Mouse (Mus musculus): Measurements from ENCODE around the gene Olfr1045. TPM values are rescaled to one million over a fixed set of nuclear protein-coding genes. Genes with fewer than 3 reads are reported as not detected.
"Not testable (repeated sequence)": the region's sequence is repeated elsewhere in the genome, so short reads cannot be mapped to it uniquely, and the experiment has no call there.

The Olfr1045 gene
- polyA plus RNA-seq (2015; fragmentation: Nextera tagmentation; extraction: Ambion mirVana) = not detected in 2 replicates

- Histone ChIP-seq H3K36me3 (no peaks in the 10 kb centered on the region), H3K27me3 (replicated peaks) (no peaks in the 10 kb centered on the region), H3K4me3 (replicated peaks) (no peak within 1 kb of the TSS), H3K4me1 (replicated peaks) (no peaks in the 10 kb centered on the region), H3K9me3 (no peaks in the 10 kb centered on the region), H3K4me2 (replicated peaks) (no peak within 1 kb of the TSS), H3K9ac (no peak within 1 kb of the TSS), H3K27ac (no peak within 1 kb of the TSS)
- no peak for ATAC-seq
Observed at GRCm38 (mm10) chr2:86202909-86203308, at the start of gene Olfr1045. Gene Olfr1045 (minus strand): TSS chr2:86203009.

GRCm38 (mm10) chr2:86240189-86240588, 37.4 kb upstream of the Olfr1045 start, which contains the start of gene Olfr1048:
Gene Olfr1048 (minus strand): TSS chr2:86240289.
- no peak within 1 kb of the TSS for H3K27ac ChIP-seq
- H3K27me3 ChIP-seq (replicated peaks) = no peaks in the 10 kb centered on the region
- no peaks in the 10 kb centered on the region for H3K4me1 ChIP-seq (replicated peaks)
- no peak for ATAC-seq
- no peak within 1 kb of the TSS for H3K9ac ChIP-seq
- H3K9me3 ChIP-seq = no peaks in the 10 kb centered on the region
- no peak within 1 kb of the TSS for H3K4me3 ChIP-seq (replicated peaks)
- no peak within 1 kb of the TSS for H3K4me2 ChIP-seq (replicated peaks)
- H3K36me3 ChIP-seq = no peaks in the 10 kb centered on the region

- Histone ChIP-seq H3K4me3 (replicated peaks) (no peak within 1 kb of the TSS), H3K36me3 (no peaks in the 10 kb centered on the region), H3K4me2 (replicated peaks) (no peak within 1 kb of the TSS), H3K9me3 (no peaks in the 10 kb centered on the region), H3K27me3 (replicated peaks) (no peaks in the 10 kb centered on the region), H3K9ac (no peak within 1 kb of the TSS), H3K27ac (no peak within 1 kb of the TSS), H3K4me1 (replicated peaks) (no peaks in the 10 kb centered on the region)
- WGBS = 89% methylated on average over 1 of the region's 1 CpGs
- ATAC-seq = no peak
Observed at GRCm38 (mm10) chr2:86231301-86231700, 28.5 kb upstream of the Olfr1045 start, which contains the start of gene Olfr1047. Gene Olfr1047 (minus strand): TSS chr2:86231401.

- Histone ChIP-seq H3K27ac (no peak within 1 kb of the TSS), H3K4me2 (replicated peaks) (no peak within 1 kb of the TSS), H3K9ac (no peak within 1 kb of the TSS), H3K36me3 (no peaks in the 10 kb centered on the region), H3K9me3 (no peaks in the 10 kb centered on the region), H3K4me3 (replicated peaks) (no peak within 1 kb of the TSS), H3K27me3 (replicated peaks) (no peaks in the 10 kb centered on the region), H3K4me1 (replicated peaks) (no peaks in the 10 kb centered on the region)
- WGBS = 74% methylated on average over 2 of the region's 2 CpGs
- ATAC-seq = no peak
Observed at GRCm38 (mm10) chr2:86219214-86219613, 16.4 kb upstream of the Olfr1045 start, which contains the start of gene Olfr1046. Gene Olfr1046 (minus strand): TSS chr2:86219314.

GRCm38 (mm10) chr2:86195863-86196262, 6.9 kb downstream of the Olfr1045 start:
- H3K36me3 ChIP-seq = no peaks in the 10 kb centered on the region
- ATAC-seq = no peak
- no peaks in the 10 kb centered on the region for H3K9me3 ChIP-seq
- H3K4me3 ChIP-seq (replicated peaks) = no peak overlapping the region
- no peak overlapping the region for H3K4me2 ChIP-seq (replicated peaks)
- no peaks in the 10 kb centered on the region for H3K4me1 ChIP-seq (replicated peaks)
- no peaks in the 10 kb centered on the region for H3K27me3 ChIP-seq (replicated peaks)
- no peak overlapping the region for H3K9ac ChIP-seq
- 46% methylated on average over 1 of the region's 1 CpGs for WGBS
- no peak overlapping the region for H3K27ac ChIP-seq

GRCm38 (mm10) chr2:86185583-86185982, 17.2 kb downstream of the Olfr1045 start, which contains the start of gene Olfr52:
Gene Olfr52 (minus strand): TSS chr2:86185683.
- Histone ChIP-seq H3K9me3 (no peaks in the 10 kb centered on the region), H3K9ac (no peak within 1 kb of the TSS), H3K4me2 (replicated peaks) (no peak within 1 kb of the TSS), H3K36me3 (no peaks in the 10 kb centered on the region), H3K27me3 (replicated peaks) (no peaks in the 10 kb centered on the region), H3K27ac (no peak within 1 kb of the TSS), H3K4me1 (replicated peaks) (no peaks in the 10 kb centered on the region), H3K4me3 (replicated peaks) (no peak within 1 kb of the TSS)
- ATAC-seq = no peak

GRCm38 (mm10) chr2:86179950-86180349, 22.9 kb downstream of the Olfr1045 start:
- Histone ChIP-seq H3K27me3 (replicated peaks) (no peaks in the 10 kb centered on the region), H3K9ac (no peak overlapping the region), H3K4me2 (replicated peaks) (no peak overlapping the region), H3K36me3 (no peaks in the 10 kb centered on the region), H3K9me3 (no peaks in the 10 kb centered on the region), H3K4me1 (replicated peaks) (no peaks in the 10 kb centered on the region), H3K4me3 (replicated peaks) (no peak overlapping the region), H3K27ac (no peak overlapping the region)
- 76% methylated on average over 3 of the region's 3 CpGs for WGBS
- no peak for ATAC-seq

- no peaks in the 10 kb centered on the region for H3K27me3 ChIP-seq (replicated peaks)
- H3K4me2 ChIP-seq (replicated peaks) = no peak within 1 kb of the TSS
- H3K9ac ChIP-seq = no peak within 1 kb of the TSS
- H3K9me3 ChIP-seq = no peaks in the 10 kb centered on the region
- H3K36me3 ChIP-seq = no peaks in the 10 kb centered on the region
- H3K4me3 ChIP-seq (replicated peaks) = no peak within 1 kb of the TSS
- no peak for ATAC-seq
- H3K27ac ChIP-seq = no peak within 1 kb of the TSS
- H3K4me1 ChIP-seq (replicated peaks) = no peaks in the 10 kb centered on the region
Observed at GRCm38 (mm10) chr2:86177720-86178119, 25.1 kb downstream of the Olfr1045 start, which contains the start of gene Olfr1044. Gene Olfr1044 (minus strand): TSS chr2:86177820.

GRCm38 (mm10) chr2:86175422-86175821, 27.4 kb downstream of the Olfr1045 start:
- H3K4me1 ChIP-seq (replicated peaks); H3K36me3 ChIP-seq; H3K4me3 ChIP-seq (replicated peaks); H3K9me3 ChIP-seq; ATAC-seq; H3K27ac ChIP-seq; H3K27me3 ChIP-seq (replicated peaks); H3K4me2 ChIP-seq (replicated peaks); H3K9ac ChIP-seq: not testable (repeated sequence)
- WGBS = 84% methylated on average over 7 of the region's 7 CpGs

GRCm38 (mm10) chr2:86167422-86167821, 35.4 kb downstream of the Olfr1045 start, which contains the start of gene Olfr1043:
Gene Olfr1043 (minus strand): TSS chr2:86167522.
- no peaks in the 10 kb centered on the region for H3K27me3 ChIP-seq (replicated peaks)
- no peak within 1 kb of the TSS for H3K27ac ChIP-seq
- no peak within 1 kb of the TSS for H3K4me2 ChIP-seq (replicated peaks)
- no peak within 1 kb of the TSS for H3K9ac ChIP-seq
- H3K4me3 ChIP-seq (replicated peaks) = no peak within 1 kb of the TSS
- H3K36me3 ChIP-seq = no peaks in the 10 kb centered on the region
- WGBS = 94% methylated on average over 2 of the region's 2 CpGs
- H3K9me3 ChIP-seq = no peaks in the 10 kb centered on the region
- no peak for ATAC-seq
- H3K4me1 ChIP-seq (replicated peaks) = no peaks in the 10 kb centered on the region

- Histone ChIP-seq H3K4me3 (replicated peaks) (no peak within 1 kb of the TSS), H3K4me1 (replicated peaks) (no peaks in the 10 kb centered on the region), H3K36me3 (no peaks in the 10 kb centered on the region), H3K9ac (no peak within 1 kb of the TSS), H3K27ac (no peak within 1 kb of the TSS), H3K27me3 (replicated peaks) (no peaks in the 10 kb centered on the region), H3K9me3 (no peaks in the 10 kb centered on the region), H3K4me2 (replicated peaks) (no peak within 1 kb of the TSS)
- ATAC-seq = no peak
- WGBS = 81% methylated on average over 2 of the region's 2 CpGs
Observed at GRCm38 (mm10) chr2:86161738-86162137, 41.1 kb downstream of the Olfr1045 start, which contains the start of gene Olfr1042. Gene Olfr1042 (minus strand): TSS chr2:86161838.

GRCm38 (mm10) chr2:86146632-86147031, 56.2 kb downstream of the Olfr1045 start, which contains the start of gene Olfr1040:
Gene Olfr1040 (minus strand): TSS chr2:86146732.
- Histone ChIP-seq H3K9ac (no peak within 1 kb of the TSS), H3K4me2 (replicated peaks) (no peak within 1 kb of the TSS), H3K4me1 (replicated peaks) (no peaks in the 10 kb centered on the region), H3K27ac (no peak within 1 kb of the TSS), H3K36me3 (no peaks in the 10 kb centered on the region), H3K27me3 (replicated peaks) (no peaks in the 10 kb centered on the region), H3K4me3 (replicated peaks) (no peak within 1 kb of the TSS), H3K9me3 (no peaks in the 10 kb centered on the region)
- ATAC-seq = no peak
- WGBS = 80% methylated on average over 1 of the region's 1 CpGs

Measured in intestine, embryonic 15.5 days (tissue).